Mouse (Mus musculus) cerebellum, adult 2 months (tissue): ENCODE data around the gene Eipr1.

ENCODE experiments used
- CTCF ChIP-seq: fragments of 200-500 bp; IDR thresholded peaks from 2 replicates; pipeline ENCODE4 v1.5.1; 2011; ENCODE audit warnings: low read depth, mild to moderate bottlenecking, control low read depth, low read length, moderate library complexity, borderline replicate concordance; ENCODE audit not compliant: insufficient read depth
- POLR2A ChIP-seq: fragments of 200-500 bp; IDR thresholded peaks from 2 replicates; pipeline ENCODE4 v1.6.1; 2011; ENCODE audit warnings: low read length, control low read depth, borderline replicate concordance; ENCODE audit not compliant: insufficient read depth

DNA sequence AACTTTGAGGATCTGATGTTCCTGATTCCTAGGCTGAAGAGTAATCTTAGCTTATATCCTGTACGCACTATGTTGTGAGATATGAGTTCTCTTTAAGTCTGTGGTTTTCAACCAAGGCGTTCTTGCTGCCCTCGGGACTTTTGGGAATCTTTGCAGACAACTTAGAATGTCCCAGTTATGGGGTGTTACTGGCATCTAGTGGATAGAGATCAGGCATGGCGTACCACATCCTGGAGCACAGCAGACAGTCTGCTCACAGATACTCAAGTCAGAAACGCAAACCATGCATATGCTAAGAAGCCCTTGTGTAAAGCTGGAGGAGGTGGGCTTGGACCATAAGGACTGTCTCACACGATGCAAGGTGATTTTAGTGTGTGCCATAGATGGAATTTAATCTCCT is 136.1 kb downstream of the Eipr1 start:
- TF ChIP-seq CTCF (no peak), POLR2A (no peak)
